Mouse (Mus musculus) hindbrain, embryonic 13.5 days (tissue): Measurements from ENCODE around the gene Scyl1. TPM values are rescaled to one million over a fixed set of nuclear protein-coding genes. Genes with fewer than 3 reads are reported as not detected.

ENCODE experiments used
- ATAC-seq: fragments of 200-750 bp; cut with Nextera tagmentation; 2 replicates; pipeline ENCODE4 v1.8.0; 2017; ENCODE audit warnings: moderate TSS enrichment; ENCODE audit not compliant: low FRiP score
- H3K27ac ChIP-seq: fragments of 300-500 bp; sonication (generic); 2 replicates; pipeline ENCODE4 v1.5.1; 2015; ENCODE audit warnings: inconsistent platforms, mild to moderate bottlenecking, moderate library complexity
- H3K27me3 ChIP-seq: fragments of 300-500 bp; sonication (generic); 2 replicates; pipeline ENCODE4 v1.6.1; 2015; ENCODE audit warnings: mild to moderate bottlenecking, inconsistent platforms
- H3K36me3 ChIP-seq: fragments of 300-500 bp; sonication (generic); 2 replicates; pipeline ENCODE4 v1.6.1; 2015; ENCODE audit warnings: mild to moderate bottlenecking, inconsistent platforms
- H3K4me1 ChIP-seq: fragments of 300-500 bp; sonication (generic); replicated peaks from 2 replicates; pipeline ENCODE4 v1.6.1; 2015; ENCODE audit warnings: inconsistent platforms
- H3K4me2 ChIP-seq: fragments of 300-500 bp; sonication (generic); 2 replicates; pipeline ENCODE4 v1.6.1; 2015; ENCODE audit warnings: inconsistent platforms, mild to moderate bottlenecking, moderate library complexity
- H3K4me3 ChIP-seq: fragments of 300-500 bp; sonication (generic); 2 replicates; pipeline ENCODE4 v1.5.1; 2015; ENCODE audit warnings: mild to moderate bottlenecking, inconsistent platforms
- H3K9ac ChIP-seq: fragments of 300-500 bp; sonication (generic); 2 replicates; pipeline ENCODE4 v1.6.1; 2015; ENCODE audit warnings: mild to moderate bottlenecking, inconsistent platforms
- H3K9me3 ChIP-seq: fragments of 300-500 bp; sonication (generic); 2 replicates; pipeline ENCODE4 v1.6.1; 2016; ENCODE audit warnings: inconsistent platforms
- WGBS: fragments of 180-500 bp; shearing (Covaris S2); methylation state at CpG from one replicate; pipeline ENCODE4 v1.1.7; 2015; 5-methylcytosine and 5-hydroxymethylcytosine counted together
- polyA plus RNA-seq: library from polyadenylated mRNA; unstranded; fragments of >200 nt; fragmentation: Nextera tagmentation; extraction: Ambion mirVana; gene quantifications from 2 replicates; pipeline ENCODE4 v1.2.1, GENCODE M21; 2015

Gene Scyl1
- polyA plus RNA-seq, 1 experiment from 2014 or later: 72.4 TPM

GRCm38 (mm10) chr19:5801432-5801964, 30.3 kb upstream of the Scyl1 start:
- peak overlapping the region; percentile 87 for H3K4me3 ChIP-seq
- H3K27me3 ChIP-seq: no peaks in the 10 kb centered on the region
- ATAC-seq: no peak
- peak overlapping the region; percentile 99 for H3K9ac ChIP-seq
- H3K27ac ChIP-seq: peak overlapping the region; percentile 100
- H3K4me1 ChIP-seq: peaks cover 46% of the 10 kb centered on the region
- peaks cover 21% of the 10 kb centered on the region for H3K36me3 ChIP-seq
- 8% methylated on average over 3 of the region's 3 CpGs for WGBS
- H3K9me3 ChIP-seq: no peaks in the 10 kb centered on the region
- peak overlapping the region; percentile 99 for H3K4me2 ChIP-seq

- Histone ChIP-seq H3K36me3 (peaks cover 28% of the 10 kb centered on the region), H3K27me3 (no peaks in the 10 kb centered on the region), H3K9ac (peak overlapping the region; percentile 99), H3K4me3 (peak overlapping the region; percentile 87), H3K27ac (peak overlapping the region; percentile 100), H3K4me1 (peaks cover 46% of the 10 kb centered on the region), H3K9me3 (no peaks in the 10 kb centered on the region), H3K4me2 (peak overlapping the region; percentile 99)
- under 1% methylated on average over 19 of the region's 19 CpGs for WGBS
- no peak for ATAC-seq
These were observed 29.6 kb upstream of the Scyl1 start for GRCm38 (mm10) chr19:5800632-5801431.

GRCm38 (mm10) chr19:5800350-5800631, 29.1 kb upstream of the Scyl1 start:
- 1% methylated on average over 2 of the region's 2 CpGs for WGBS
- Histone ChIP-seq H3K36me3 (peaks cover 33% of the 10 kb centered on the region), H3K4me2 (peak overlapping the region; percentile 99), H3K9me3 (no peaks in the 10 kb centered on the region), H3K27ac (peak overlapping the region; percentile 100), H3K9ac (peak overlapping the region; percentile 99), H3K27me3 (no peaks in the 10 kb centered on the region), H3K4me1 (peaks cover 48% of the 10 kb centered on the region), H3K4me3 (peak overlapping the region; percentile 87)
- ATAC-seq: no peak

GRCm38 (mm10) chr19:5799566-5800349, 28.5 kb upstream of the Scyl1 start:
- Histone ChIP-seq H3K4me3 (peak overlapping the region; percentile 87), H3K4me2 (peak overlapping the region; percentile 99), H3K36me3 (peaks cover 39% of the 10 kb centered on the region), H3K9me3 (no peaks in the 10 kb centered on the region), H3K9ac (peak overlapping the region; percentile 99), H3K27ac (peak overlapping the region; percentile 100), H3K4me1 (peaks cover 49% of the 10 kb centered on the region), H3K27me3 (no peaks in the 10 kb centered on the region)
- WGBS: 0% methylated on average over 10 of the region's 10 CpGs
- ATAC-seq: no peak

- Histone ChIP-seq H3K27me3 (no peaks in the 10 kb centered on the region), H3K9ac (peak overlapping the region; percentile 81), H3K9me3 (no peaks in the 10 kb centered on the region), H3K36me3 (peaks cover 41% of the 10 kb centered on the region), H3K27ac (peak overlapping the region; percentile 58; the same call in 1 of the 2 replicates), H3K4me2 (peak overlapping the region; percentile 99), H3K4me3 (peak overlapping the region; percentile 87), H3K4me1 (peaks cover 47% of the 10 kb centered on the region)
- no peak for ATAC-seq
- WGBS: 1% methylated on average over 7 of the region's 7 CpGs
These were observed 27.7 kb upstream of the Scyl1 start for GRCm38 (mm10) chr19:5798700-5799479.

- Histone ChIP-seq H3K36me3 (peaks cover 41% of the 10 kb centered on the region), H3K4me3 (peak overlapping the region; percentile 87), H3K27me3 (no peaks in the 10 kb centered on the region), H3K9ac (peak overlapping the region; percentile 84), H3K9me3 (no peaks in the 10 kb centered on the region), H3K27ac (peak overlapping the region; percentile 64), H3K4me2 (peak overlapping the region; percentile 99), H3K4me1 (peaks cover 41% of the 10 kb centered on the region)
- 25% methylated on average over 7 of the region's 7 CpGs for WGBS
- ATAC-seq: no peak
These were observed 26.3 kb upstream of the Scyl1 start for GRCm38 (mm10) chr19:5797381-5798111.

- 64% methylated on average over 7 of the region's 7 CpGs for WGBS
- H3K4me1 ChIP-seq: peaks cover 41% of the 10 kb centered on the region
- H3K4me3 ChIP-seq: peak overlapping the region; percentile 87
- no peak for ATAC-seq
- H3K27me3 ChIP-seq: no peaks in the 10 kb centered on the region
- 0 out of 2 replicates have a peak overlapping the region, but pooled peaks have one; percentile 9 for H3K27ac ChIP-seq
- H3K4me2 ChIP-seq: peak overlapping the region; percentile 99
- H3K9ac ChIP-seq: peak overlapping the region; percentile 84
- H3K9me3 ChIP-seq: no peaks in the 10 kb centered on the region
- peaks cover 41% of the 10 kb centered on the region for H3K36me3 ChIP-seq
These were observed 25.4 kb upstream of the Scyl1 start for GRCm38 (mm10) chr19:5796573-5797111.

- no peak for ATAC-seq
- Histone ChIP-seq H3K27ac (peak overlapping the region; percentile 58; the same call in 1 of the 2 replicates), H3K36me3 (peaks cover 41% of the 10 kb centered on the region), H3K9me3 (no peaks in the 10 kb centered on the region), H3K4me2 (peak overlapping the region; percentile 99), H3K27me3 (no peaks in the 10 kb centered on the region), H3K9ac (peak overlapping the region; percentile 84), H3K4me1 (peaks cover 41% of the 10 kb centered on the region), H3K4me3 (peak overlapping the region; percentile 87)
- 63% methylated on average over 11 of the region's 11 CpGs for WGBS
These were observed 24.7 kb upstream of the Scyl1 start for GRCm38 (mm10) chr19:5795668-5796572.

- Histone ChIP-seq H3K9me3 (no peaks in the 10 kb centered on the region), H3K9ac (peak overlapping the region; percentile 84), H3K4me2 (peak overlapping the region; percentile 99), H3K36me3 (peaks cover 41% of the 10 kb centered on the region), H3K27me3 (no peaks in the 10 kb centered on the region), H3K4me1 (peaks cover 41% of the 10 kb centered on the region), H3K4me3 (peak overlapping the region; percentile 87), H3K27ac (peak overlapping the region; percentile 58)
- 0 out of 2 replicates have a peak, but pooled peaks have one; percentile 33 for ATAC-seq
- 33% methylated on average over 5 of the region's 5 CpGs for WGBS
These were observed 23.8 kb upstream of the Scyl1 start for GRCm38 (mm10) chr19:5794771-5795576.
